Mouse (Mus musculus): ENCODE data around the gene Ptprn2.
A peak's percentile ranks its signal among the peaks of the same experiment; 100 is the strongest.
"Not testable (repeated sequence)": the region's sequence is repeated elsewhere in the genome, so short reads cannot be mapped to it uniquely, and the experiment has no call there.

Ptprn2 gene

DNA sequence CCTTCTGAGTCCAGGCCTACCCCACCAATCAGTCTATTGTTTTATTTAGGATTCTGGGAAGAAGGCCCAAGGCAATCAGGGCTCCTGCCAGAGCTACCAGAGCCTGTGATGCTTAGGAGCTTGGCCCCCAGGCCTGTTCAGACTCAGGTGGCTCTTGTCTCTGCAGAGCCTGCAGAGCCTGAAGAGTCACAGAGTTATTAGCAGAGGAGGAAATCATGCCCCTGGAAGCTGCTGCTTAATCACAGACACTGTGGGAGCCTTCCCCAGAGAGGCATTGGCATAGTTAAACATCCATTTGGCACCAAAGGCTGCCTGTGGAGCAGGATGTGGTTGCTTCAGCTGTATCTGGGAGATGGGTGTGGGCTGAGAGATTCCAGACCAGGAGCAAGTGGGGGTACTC, 30.3 kb downstream of the Ptprn2 start:
- DNase-seq (ENCODE audit: low spot score) = no peak

GRCm38 (mm10) chr12:116528861-116529260, 43.3 kb downstream of the Ptprn2 start:
- DNase-seq (ENCODE audit: low spot score) = no peak

DNA sequence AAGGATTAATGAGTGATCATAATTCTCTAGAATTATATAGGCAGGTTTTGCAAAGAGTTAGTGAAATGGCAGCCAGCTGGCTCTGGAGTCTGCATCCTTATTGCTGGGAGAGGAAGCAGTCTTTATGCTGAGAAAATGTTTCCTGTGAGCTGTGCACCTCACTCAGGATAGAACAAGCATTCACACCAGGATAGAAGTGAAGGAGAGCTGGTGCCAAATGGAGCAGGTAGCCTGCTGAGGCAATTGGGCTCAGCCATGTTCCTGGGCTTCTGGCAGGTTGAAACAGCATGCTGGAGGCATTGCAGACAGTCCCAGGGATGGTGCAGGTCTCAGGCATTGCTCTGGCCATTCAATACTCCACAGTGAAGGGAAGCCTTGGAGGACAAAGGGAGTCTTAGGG, 47.8 kb downstream of the Ptprn2 start:
- DNase-seq (ENCODE audit: low spot score) = no peak

GRCm38 (mm10) chr12:116539305-116539704, 53.8 kb downstream of the Ptprn2 start:
- DNase-seq (ENCODE audit: low spot score) = no peak

GRCm38 (mm10) chr12:116540608-116541007, 55.1 kb downstream of the Ptprn2 start:
- DNase-seq (ENCODE audit: low spot score) = no peak

DNA sequence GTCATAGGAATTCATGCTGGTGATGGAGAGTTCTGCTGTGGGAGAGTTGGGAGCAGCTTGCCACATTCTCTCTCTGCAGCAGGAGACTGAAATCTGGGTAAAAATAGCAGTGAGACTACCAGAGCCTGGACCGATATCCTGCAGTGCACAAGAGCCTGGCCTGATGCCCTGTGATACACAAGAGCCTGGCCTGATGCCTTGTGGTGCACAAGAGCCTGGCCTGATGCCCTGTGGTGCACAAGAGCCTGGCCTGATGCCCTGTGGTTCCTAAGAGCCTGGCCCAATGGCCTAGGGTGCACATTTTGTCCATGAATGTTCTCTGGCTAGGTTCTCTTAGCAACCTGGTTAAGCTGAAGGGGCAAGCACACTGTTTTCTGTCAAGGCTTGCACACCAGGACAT, 64.5 kb downstream of the Ptprn2 start:
- no peak for DNase-seq (ENCODE audit: low spot score)

- DNase-seq (ENCODE audit: low spot score) = no peak
These were observed 66.0 kb downstream of the Ptprn2 start for GRCm38 (mm10) chr12:116551516-116551915.

DNA sequence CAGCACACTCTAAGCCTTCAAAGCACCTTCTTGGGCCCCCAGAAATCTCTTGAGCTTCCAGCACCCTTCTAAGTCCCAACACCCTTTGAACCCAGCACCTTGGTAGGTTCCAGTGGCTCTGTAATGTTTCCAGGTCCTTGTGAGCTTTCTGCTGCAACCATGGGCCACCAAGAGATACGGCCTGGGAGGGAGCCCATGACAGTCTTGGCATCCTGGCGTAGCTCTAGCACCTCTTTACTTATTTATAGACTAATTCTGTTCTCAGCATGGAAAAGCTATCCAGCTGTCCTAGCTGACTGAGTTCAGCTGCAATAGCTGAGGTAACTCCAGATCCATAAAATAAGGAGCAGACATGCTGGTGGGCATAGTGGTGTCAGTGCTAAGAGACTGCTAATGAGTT, 66.8 kb downstream of the Ptprn2 start:
- no peak for DNase-seq (ENCODE audit: low spot score)

GRCm38 (mm10) chr12:116553361-116553760, 67.8 kb downstream of the Ptprn2 start:
- DNase-seq (ENCODE audit: low spot score) = no peak

DNA sequence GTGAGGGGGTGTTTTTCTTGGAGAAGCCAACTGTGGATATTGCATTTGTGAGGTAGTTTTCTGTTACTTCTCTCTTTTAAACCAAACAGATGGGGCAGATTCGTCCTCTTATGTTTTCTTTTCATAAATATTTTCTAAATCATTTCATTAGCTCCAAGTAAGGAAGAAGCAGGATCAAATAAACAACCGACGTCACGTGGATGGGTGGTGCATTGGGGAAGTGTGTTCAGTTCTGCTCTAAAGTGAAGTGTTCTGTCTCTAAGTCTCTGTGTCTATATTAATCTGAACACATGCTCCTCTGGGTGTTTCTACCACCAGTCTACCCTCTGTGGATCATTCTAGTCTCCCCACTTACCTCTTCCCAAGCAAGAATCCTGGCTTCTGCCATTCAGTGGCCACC, 70.4 kb downstream of the Ptprn2 start:
- DNase-seq (ENCODE audit: low spot score) = no peak

GRCm38 (mm10) chr12:116564441-116564840, 78.9 kb downstream of the Ptprn2 start:
- no peak for DNase-seq (ENCODE audit: low spot score)

DNA sequence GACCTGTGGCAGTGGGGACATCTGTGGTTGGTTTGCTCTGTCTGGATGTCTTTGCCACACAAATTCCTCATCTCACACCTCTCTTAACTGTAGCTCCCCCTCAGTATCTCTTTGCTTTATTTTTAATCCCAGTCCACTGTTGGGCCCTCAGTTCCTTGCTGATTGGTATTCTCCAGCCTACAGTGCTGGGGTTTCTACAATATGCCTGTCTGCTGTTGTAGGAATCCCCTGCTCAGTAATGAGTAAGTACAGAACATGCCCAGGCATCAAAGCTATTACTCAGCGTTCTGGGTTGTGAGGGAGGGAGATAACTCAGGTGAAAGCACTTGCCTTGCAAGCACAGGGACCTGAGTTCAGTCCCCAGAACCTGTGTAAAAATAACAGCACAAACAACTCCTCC, 81.2 kb downstream of the Ptprn2 start:
- DNase-seq (ENCODE audit: low spot score) = no peak

DNA sequence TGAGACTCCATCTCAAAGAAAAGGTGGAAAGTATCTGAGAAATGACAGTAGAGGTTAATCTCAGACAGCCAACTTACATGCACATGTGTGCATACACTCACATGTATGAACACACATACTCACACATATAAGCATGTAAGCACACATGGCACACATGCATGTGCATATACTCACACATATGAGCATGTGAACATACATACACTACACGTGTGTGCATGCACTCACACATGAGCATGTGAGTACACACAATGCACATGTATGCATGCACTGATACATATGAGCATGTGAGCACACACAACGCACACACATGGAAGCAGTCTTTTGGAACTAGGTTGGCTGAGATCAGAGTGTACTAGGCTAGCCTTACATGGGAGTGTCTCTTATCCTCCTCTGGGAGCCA, 81.7 kb downstream of the Ptprn2 start:
- no peak for DNase-seq (ENCODE audit: low spot score)

- DNase-seq (ENCODE audit: low spot score) = no peak
These were observed 84.0 kb downstream of the Ptprn2 start for GRCm38 (mm10) chr12:116569568-116569967.

DNA sequence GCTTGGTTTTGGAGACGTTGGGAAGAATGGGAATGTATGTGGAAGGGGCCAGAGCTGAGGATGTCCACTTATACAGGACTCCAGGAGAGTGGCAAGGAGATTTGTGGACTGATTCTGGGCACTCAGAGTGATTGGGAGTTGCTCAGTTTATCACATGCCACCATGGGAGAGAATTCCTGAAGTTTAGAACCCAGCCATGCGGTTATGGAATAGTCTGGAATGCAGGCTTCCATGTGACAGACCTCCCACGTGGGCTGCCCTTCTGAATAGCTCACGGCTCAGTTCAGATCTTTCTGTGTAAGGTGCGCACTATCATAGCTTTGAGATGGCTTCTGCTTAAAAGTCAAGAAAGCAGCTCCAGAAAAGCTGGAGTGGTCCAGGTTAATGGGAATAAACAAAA, 88.6 kb downstream of the Ptprn2 start:
- DNase-seq (ENCODE audit: low spot score) = no peak

DNA sequence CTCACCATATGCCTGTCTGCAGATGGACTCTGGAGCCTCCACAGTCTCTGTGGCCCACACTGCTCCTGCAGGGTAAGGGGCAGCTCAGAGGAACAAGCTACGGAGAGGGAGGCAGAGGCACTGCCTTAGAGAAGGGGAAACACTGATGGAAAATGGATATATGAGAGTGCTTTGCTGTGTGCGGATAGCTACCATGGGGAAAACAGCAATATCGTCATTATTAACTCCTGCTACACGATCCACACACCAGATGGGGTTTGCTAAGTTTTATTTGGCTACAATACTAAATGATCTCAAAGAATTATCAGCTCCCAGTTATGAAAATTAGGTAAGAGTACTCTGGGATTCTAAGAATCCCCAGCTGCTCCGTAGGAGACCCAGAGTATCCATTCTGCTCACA, 89.2 kb downstream of the Ptprn2 start:
- DNase-seq (ENCODE audit: low spot score) = no peak

DNA sequence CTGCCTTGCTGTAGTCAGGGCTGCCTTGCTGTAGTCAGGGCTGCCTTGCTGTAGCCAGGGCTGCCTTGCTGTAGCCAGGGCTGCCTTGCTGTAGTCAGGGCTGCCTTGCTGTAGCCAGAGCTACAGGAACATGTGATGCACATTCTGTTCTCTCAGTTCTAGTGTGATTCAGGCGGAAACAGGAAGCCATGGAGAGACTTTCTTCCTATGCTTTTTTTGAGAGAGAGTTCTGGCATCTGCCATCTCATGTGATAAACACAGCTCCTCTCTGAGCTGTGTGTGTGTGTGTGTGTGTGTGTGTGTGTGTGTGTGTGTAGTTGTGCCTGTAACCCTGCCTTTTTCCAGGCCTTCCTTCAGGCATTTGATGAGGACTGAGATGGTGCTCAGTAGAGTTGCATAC, 92.4 kb downstream of the Ptprn2 start:
- not testable (repeated sequence) for DNase-seq (ENCODE audit: low spot score)

DNA sequence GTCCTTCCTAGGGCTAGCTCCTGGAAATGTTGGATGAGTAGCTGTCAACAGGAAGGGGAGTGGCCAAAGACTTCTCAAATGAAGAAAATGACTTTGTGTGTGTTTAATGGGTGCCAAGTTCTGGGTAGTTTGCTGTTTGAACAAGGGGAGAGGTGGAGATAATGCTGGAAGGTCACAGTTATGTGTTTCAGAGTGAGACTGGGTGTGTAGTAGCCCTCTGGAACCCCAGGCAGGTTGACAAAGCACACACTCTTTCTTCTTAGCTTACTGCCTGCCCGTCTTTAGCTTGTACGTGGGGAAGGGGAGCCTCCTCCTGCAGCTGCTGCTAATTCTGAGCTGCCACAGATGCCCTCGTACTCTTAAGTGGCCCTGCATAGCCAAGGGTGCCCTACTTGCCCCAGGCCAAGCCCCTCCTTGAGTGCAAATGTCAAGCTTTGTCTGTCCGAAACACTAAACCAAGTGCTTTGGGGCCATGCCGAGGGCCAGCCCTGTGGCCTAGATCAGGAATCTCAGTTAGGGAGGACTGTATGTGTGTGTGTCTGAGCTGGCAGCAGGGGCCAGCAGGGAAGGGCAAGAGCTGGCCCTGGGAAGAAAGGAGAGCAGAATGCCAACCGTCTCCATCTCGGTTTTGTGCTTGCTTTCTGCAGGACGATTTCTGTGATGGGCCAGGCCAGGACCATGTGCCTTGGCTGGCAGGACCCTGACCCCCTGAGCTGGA, 95.5 kb downstream of the Ptprn2 start:
- no peak for DNase-seq (ENCODE audit: low spot score)

DNA sequence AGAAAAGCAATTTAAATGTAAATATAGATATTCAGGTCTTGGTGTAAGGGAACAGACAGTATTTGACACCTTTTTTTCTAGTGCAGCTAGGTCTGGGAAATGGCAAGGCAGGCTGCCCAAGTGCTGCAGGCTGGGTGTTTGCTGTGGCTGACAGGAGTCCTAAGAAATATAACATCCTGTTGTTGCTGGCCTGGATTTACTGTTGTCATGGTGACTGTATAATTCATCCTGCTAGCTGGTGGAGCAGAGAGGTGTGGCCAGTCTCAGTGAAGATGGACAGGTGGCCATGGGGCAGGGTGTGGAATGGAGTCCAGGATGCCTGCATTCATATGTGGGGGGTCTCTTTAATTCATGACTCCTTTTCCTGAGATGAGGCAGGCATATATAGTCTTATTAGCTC, 96.3 kb downstream of the Ptprn2 start:
- no peak for DNase-seq (ENCODE audit: low spot score)

DNA sequence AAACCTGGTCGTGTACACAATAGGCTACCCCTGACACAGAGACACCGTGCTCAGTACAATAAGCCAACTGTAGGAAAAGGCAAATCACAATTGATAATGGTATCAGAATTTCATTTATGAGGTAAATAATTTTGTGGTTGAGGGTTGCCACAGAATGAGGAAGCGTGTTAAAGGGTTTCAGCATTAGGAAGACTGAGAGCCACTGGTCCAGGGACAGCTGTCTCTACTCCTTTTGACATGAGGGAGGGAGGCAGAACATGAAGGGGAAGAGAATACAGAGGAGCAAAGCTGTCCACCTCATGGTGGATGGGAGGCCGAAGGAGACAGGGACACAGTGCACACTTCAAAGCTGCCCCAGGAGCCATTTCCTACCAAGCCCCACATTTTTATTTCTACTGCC, 97.3 kb downstream of the Ptprn2 start:
- DNase-seq (ENCODE audit: low spot score) = no peak

- DNase-seq (ENCODE audit: low spot score) = no peak
These were observed 99.5 kb downstream of the Ptprn2 start for GRCm38 (mm10) chr12:116585001-116585400.

DNA sequence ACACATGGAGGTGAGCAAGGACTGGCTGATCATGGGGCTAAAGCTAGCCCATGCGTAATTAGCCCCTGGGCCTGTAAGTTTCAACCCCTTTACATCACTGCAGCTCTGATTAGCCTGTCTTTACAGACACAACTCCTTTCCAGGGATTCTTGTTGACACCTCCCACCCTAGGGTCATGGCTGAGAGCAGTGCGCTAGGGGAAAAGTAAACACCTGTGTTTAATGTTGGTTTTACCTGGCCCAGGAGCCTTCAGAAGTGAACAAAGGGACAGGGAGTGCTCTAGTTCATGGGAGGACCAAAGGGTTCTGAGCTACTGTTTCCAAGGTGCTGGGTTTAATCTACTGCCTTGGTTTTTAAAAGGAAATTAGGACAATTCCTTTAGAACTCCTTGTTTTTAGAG, 100.6 kb downstream of the Ptprn2 start:
- DNase-seq (ENCODE audit: low spot score) = no peak

DNA sequence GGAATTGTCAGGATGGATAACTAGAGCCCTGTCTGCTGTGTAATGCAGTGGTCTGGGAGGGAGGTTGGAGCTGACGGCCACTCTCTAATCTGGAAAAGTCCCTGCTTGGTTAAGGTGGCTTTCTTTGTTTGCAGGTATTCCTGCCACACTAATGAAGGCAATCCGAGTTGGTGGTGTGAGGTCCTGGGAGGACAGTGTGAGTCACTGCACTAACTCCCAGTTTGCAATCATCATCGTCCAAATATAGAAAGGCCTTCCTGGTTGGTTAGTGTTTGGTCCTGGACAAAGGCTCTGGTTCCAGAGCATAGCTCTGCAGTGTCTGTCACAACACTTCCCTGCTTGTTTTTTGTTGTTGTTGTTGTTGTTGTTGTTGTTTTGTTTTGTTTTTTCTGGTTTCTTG, 102.0 kb downstream of the Ptprn2 start:
- no peak for DNase-seq (ENCODE audit: low spot score)

- no peak for DNase-seq (ENCODE audit: low spot score)
These were observed 104.6 kb downstream of the Ptprn2 start for GRCm38 (mm10) chr12:116590076-116590475.

GRCm38 (mm10) chr12:116594457-116594856, 108.9 kb downstream of the Ptprn2 start:
- peak; percentile 1 for DNase-seq (ENCODE audit: low spot score)
